Mouse (Mus musculus) bone marrow, adult 2 months (tissue): ENCODE data around the gene Ptprn.

ENCODE experiments used
- CTCF ChIP-seq: fragments of 200-500 bp; IDR thresholded peaks from 2 replicates; pipeline ENCODE4 v1.5.1; 2011; ENCODE audit warnings: low read length, control low read depth; ENCODE audit not compliant: control insufficient read depth, insufficient read depth
- POLR2A ChIP-seq: fragments of 200-500 bp; IDR thresholded peaks from 2 replicates; pipeline ENCODE4 v1.6.1; 2011; ENCODE audit warnings: low read depth, mild to moderate bottlenecking, control low read depth, low read length, borderline replicate concordance; ENCODE audit not compliant: control insufficient read depth

DNA sequence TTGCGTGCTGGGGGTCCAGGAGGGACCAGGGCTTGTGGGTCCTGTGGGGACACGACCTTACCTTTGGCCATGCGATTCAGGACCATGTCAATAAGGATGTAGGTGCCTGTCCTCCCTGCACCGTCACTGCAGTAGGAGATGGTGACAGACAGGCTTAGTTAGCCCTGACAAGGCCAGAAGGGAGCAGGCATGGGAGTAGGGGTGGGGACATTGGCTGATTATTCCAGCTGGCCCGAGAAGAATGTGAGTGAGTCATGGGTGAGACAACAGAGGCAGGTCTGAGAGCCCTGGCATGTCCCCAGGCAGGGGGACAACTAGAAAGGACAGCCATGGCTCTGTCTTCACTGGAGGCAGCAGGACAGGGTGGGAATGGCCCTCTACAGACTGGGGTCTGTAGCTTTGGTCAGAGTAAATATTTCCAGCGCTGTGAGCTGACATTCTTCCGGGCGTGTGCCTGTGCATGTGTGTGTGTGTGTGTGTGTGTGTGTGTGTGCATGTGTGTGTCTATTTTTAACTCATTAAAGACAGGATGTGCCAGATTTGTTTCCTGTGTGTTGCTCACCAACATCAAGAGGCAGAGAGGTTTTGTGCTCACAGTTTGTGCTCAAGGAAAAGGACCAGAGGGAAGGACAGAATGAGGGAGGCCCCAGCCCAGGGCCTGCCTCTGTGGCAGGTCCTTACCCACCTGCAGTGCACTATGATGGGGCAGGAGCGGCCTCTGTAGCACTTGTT is 16.1 kb downstream of the Ptprn start:
- no peak for TF ChIP-seq POLR2A
- TF ChIP-seq CTCF = no peak
